Mouse (Mus musculus) testis, postnatal 10 days (tissue): Measurements from ENCODE around the gene Apod.

Source experiments
- DNase-seq: peaks from one replicate; pipeline ENCODE4 v3.0.0; 2021; ENCODE audit warnings: low spot score

Apod gene

DNA sequence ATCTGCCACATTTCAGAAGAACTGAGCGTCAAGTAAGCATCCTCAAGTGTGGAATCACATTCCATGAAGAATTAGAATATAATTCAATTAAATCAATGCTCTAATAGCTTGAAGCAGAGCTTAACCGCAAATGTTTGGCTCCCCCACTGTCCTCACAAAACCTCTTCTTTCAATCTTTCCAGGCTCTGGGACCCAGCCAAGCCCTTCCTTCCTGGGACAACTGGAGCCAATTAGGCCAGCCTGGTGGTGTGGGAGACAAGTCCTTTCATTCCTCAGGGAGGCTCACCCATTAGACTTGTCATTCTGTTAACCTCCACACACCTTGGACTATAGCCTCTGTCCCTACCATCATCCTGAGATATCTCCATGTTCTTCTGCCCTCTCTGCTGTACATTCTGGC is 32.6 kb downstream of the Apod start:
- peak; percentile 59 for DNase-seq

DNA sequence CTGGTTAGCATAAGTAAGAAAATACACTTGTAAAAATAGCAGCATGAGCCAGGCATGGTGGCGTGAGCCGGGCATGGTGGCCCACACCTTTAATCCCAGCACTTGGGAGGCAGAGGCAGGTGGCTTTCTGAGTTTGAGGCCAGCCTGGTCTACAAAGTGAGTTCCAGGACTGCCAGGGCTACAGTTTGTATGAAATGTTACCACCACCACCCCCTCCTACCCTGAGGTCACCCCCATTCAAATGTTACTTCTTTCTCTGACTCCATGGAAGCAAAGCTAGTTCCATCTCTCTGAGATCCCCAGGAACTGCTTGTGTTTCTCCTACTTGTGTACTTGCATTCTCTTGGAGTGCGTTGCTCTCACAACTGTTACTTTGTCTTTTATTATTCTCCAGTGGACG is 34.4 kb downstream of the Apod start:
- peak; percentile 23 for DNase-seq

DNA sequence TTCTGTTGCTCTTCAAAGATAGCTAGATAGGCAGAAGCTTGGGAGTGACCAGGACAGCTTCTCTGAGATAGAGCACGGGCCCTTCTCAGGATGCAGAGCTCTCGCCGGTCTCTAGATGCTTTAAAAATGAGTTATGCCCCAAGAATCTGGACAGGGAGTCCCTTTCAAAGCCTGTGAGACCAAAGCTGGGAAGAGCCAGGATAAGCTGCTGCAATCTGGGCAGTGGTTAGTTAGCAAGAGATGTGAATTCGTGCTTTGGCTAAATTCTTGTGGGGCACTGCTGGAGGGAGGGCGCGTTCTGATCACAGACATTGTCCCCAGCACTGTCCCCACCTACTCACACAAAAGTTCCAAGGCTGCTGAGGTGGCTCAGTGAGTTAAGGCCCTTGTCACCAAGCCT is 36.0 kb downstream of the Apod start:
- DNase-seq, result peak; percentile 40

DNA sequence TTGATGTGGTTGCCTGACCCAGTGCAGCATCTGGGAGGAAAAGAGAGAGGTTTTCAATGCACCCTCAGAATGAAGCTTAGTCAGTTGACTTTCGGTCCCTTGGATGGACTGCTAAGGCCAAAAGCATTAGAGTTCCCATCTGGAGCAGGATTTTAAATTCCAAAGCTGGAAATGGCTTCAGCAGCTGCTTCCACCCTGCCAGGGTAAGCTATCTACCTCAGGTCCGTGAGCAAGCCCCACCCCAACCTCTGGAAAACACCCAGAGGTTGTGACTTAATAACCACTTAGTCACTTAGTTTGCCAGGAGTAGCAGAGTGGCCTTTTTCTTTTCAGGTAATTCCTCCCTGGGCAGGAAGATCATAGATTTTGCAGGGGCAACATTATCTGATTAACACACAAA is 36.5 kb downstream of the Apod start:
- no peak for DNase-seq

DNA sequence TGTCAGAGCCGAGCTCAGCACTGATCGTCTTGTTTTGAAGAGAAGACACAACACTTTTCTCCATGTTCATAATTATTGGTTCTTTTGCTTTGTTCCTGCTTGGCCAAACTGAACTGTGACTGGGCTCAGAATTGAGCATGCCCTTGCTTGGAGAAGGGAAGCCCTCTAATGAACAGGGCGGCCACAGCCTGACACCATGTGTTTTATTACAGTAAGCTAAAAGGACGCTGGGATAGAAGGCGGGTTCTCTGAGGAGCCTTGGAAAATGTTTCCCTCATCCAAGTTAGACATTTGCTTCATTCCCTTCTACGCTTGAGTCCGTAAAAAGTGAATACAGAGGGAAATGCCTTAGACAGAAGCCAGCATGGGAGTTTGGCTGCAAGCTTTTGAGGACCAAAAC is 37.6 kb downstream of the Apod start:
- DNase-seq, result no peak

DNA sequence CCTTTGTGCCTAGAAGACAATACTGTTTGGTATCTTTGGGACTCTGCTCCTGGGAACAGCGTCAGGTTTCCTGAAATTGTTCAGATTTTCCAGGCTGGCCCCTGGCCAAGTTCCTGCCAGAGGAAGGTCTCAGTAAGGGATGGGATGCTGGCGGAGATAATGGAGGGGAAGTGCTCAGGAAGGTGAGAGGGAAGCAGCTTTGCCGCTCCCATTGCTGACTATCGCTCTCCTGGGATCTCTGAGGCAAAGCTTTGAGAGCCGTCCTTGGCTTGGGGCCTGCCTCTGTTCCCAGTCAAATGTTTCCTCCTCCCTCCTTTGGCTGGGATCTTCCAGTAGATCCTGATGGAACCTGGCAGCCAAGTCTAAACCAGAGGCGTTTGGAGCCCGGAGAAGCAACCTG is 38.1 kb downstream of the Apod start:
- peak; percentile 75 for DNase-seq

DNA sequence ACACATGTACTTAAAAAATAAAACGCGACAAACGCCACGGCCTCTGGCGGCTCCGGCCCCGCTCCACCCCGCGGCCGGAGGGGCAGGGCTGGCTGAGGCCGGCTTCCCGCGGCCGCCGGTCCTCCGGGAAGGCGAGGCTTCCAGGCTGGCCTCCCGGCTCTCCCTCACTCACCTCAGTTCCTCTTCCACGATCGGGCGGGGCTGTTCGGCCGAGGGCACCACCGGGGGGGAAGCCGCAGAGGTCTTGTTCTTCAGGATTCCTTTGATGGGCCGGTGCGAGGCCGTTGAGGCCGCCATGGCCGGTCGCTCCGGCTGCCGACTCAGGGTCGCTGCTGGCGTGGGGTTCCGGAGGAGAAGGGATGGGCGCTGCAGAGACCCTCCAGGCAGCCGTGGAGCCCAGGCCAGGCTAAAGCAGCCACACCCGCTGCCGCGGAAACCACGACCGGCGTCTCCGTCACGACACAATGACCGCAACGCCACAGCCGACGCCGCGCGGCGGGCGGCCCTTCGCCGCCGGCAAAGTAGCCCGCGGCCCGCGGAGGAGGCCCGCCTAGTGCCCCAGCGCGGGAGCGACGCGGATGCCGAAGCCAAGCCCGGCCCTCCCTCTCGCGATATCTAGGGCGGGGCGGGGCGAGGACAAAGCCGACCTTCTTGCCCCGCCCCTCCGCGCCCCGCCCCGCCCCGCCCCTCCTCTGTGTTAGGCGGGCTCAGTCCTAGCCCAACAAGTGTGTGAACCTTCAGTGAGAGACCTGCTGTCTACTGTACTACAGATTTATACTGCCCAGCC is 39.7 kb downstream of the Apod start, which contains the start of gene Ppp1r2:
Ppp1r2 (minus strand) TSS at position 604 of the 787 bp plus-strand sequence.
- peak; percentile 97 for DNase-seq

DNA sequence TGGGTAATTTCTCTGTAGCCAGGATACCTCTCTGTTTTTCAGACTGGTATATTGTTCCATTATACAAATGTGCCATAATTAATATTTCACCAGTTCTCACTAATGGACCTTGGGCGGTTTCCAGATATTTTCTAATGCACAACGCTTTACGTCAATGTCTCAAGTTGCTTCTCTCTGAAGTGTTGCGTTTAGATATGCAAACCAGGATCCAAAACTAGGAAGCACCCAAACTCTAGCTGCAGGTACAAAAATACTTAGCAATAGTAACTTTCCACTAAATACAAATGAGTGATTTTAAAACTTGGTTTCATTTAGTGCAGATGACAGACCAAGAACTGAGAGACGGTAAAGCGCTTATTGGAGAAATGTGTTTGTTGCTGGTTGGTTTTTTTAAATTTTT is 40.5 kb downstream of the Apod start:
- no peak for DNase-seq

DNA sequence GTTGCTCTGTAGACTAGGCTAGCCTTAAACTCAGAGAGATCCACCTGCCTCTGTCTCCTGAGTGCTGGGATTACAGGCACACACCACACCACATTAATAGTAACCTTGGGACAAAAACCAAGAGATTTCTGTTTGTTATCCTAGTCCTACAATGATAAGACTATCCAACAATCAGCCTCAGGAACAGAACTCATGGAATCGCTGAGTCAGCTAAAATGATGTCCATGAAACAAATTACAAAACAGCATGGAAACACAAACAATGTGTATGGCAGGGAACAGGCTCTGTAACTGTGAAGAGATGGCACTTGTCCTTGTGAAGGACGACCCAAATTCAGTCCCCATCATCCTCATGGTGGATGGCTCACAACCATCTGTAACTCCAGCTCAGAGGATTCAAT is 47.9 kb downstream of the Apod start:
- no peak for DNase-seq

DNA sequence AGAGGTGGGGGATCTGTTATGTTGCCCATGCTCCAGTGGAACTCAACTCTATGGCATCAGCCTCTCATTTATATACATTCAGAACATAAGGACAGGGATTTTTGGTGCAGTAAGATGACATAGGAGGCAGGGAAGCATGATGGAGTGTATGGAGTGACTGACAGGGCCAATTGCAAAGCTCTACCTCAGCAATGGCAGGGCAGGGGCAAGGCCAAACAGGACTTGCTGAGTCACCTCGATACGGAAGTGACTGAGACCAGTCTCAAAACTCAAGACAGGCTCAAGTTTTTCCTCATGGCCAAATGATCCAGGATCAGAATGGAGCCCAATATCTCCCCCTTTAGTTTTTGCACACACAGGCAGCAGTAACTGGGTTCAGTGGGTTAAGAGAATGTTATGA is 58.5 kb downstream of the Apod start:
- DNase-seq, result no peak

DNA sequence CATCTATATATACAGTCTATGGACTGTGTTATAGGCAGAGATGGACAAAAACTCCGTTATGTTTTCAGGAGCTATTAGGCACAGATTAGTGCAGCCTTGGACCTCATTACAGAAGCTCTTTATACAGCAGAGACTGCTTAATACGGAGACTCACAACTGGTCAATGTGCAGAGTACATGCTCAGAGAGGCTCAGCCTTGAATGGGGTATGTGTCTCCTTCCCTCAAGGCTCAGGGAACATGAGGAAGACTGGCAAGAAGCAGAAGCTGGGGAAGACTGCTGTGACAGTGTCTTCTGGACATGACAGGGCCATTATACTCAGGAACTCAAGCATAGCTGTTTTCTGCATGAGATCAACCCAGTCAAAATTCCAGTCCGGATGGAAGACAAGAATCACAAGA is 58.9 kb downstream of the Apod start:
- no peak for DNase-seq

DNA sequence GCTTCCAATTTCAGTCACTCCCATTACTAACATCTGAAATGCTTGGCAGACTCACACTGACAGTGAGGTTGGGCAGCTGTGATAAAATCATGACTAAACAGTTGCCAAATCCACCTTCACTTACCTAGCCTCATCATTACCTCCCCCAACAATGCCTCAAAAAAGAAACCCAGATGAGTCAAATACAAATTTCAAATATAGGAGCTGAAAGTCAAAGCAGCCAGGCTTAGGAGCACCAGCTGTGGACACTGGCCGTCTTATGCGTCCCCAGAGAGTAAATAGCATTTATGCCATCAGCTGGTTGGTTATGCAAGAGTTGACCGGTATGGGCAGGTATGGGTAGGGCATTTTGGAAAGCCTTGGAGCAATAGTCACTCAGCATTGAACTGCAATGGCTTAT is 65.2 kb downstream of the Apod start:
- no peak for DNase-seq

DNA sequence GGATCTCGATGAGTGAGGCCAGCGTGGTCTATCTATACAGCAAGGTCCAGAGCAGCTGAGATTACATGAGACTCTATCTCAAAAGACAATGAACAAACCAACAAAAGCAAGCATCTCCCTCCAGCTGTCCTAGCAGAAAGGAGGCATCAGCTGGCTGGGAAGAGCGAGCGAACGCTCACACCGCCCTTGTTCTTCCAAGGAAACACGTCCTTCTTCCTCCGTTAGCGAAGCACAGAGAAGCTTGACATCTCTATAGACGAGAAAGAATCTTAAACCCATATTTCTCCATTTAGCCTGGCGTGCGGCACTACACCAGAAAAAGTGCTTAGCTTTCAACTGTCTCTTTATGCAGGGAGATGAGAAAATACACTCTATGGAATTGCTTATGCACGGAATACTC is 65.9 kb downstream of the Apod start:
- no peak for DNase-seq

DNA sequence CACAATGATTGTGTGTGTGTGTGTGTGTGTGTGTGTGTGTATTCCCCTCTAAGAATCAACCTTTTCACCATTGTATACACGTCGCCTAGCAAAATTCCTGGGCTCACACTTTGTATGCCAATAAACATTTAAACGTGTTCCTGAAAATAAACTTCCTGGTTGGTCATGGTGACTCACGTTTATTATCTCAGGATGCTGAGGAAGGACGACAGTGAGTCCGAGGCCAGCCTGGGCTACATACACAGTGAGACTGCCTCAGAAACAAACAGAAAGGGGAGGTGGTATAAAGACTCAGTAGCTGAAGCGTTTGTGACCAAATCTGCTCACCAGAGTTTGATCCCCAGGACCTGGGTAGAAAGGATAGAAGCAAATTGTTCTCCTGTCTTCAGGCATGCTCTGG is 67.2 kb downstream of the Apod start:
- DNase-seq, result no peak
